Comparison of ENCODE assay signal across 11 mouse cellular contexts in genomic region chr10:93171182-93171855, GRCm38 (mm10). TPM values are rescaled to one million over a fixed set of nuclear protein-coding genes. Genes with fewer than 3 reads are reported as not detected.
DNase-seq lines count a peak whose midpoint lies in the region; ATAC-seq and TF ChIP-seq lines count a peak whose summit lies in the region.
"Had no signal": no experiment of that assay in that cellular context is flagged by ENCODE, and none has a peak within 500 bp of the region (broad histone marks: within the 10 kb centered on the region; RNA-seq: fewer than 3 reads in every experiment).

No protein-coding gene starts in this region.

- no peak for DNase-seq in heart, postnatal 0 days (ENCODE audit: low spot score)
- no peak for DNase-seq in heart, adult 18-20 months
- peak; percentile 38 for DNase-seq in thymus, postnatal 14 days
- no peak for DNase-seq in thymus, postnatal 36 days
- DNase-seq in left cerebral cortex, postnatal 36 days (ENCODE audit: low spot score in 2 of 2), result no peak
- DNase-seq in kidney, postnatal 4 days, result no peak
- no peak for DNase-seq in left cerebral cortex, adult 11 months (ENCODE audit: low spot score)
- DNase-seq: embryo, embryonic 11 days; kidney, postnatal 10 days had no signal

- peaks cover 5% of the 10 kb centered on the region; the same call in 1 of the 2 replicates for H3K4me1 ChIP-seq in heart, postnatal 0 days (ENCODE audit: control insufficient read depth, insufficient read depth)

- no peak overlapping the region for H3K4me2 ChIP-seq in heart, postnatal 0 days (ENCODE audit: low read depth, low read length)

- H3K27ac ChIP-seq in heart, postnatal 0 days (ENCODE audit: low read depth), result 0 out of 2 replicates have a peak overlapping the region, but pooled peaks have one; percentile 1
- H3K27ac ChIP-seq: hindbrain, postnatal 0 days had no signal

- TF ChIP-seq EP300 in heart, postnatal 0 days (IDR thresholded peaks at IDR 0.05; ENCODE audit: low read depth), result no peak

- no peak overlapping the region for H3K4me3 ChIP-seq in heart, postnatal 0 days (ENCODE audit: low read depth, low read length)

- no peaks in the 10 kb centered on the region for H3K27me3 ChIP-seq in heart, postnatal 0 days (ENCODE audit: control insufficient read depth, insufficient read depth, low read length)

- 72% methylated on average over 6 of the region's 6 CpGs for WGBS in heart, postnatal 0 days

- no peak for ATAC-seq in heart, postnatal 0 days (ENCODE audit: insufficient read depth, low read depth)
- peak; percentile 66 for ATAC-seq in megakaryocyte progenitor cell, adult 5-6 weeks (replicated peaks; ENCODE audit: poor library complexity)
- ATAC-seq: hindbrain, postnatal 0 days had no signal

- no peaks in the 10 kb centered on the region for H3K9me3 ChIP-seq in heart, postnatal 0 days (replicated peaks; ENCODE audit: control insufficient read depth, low read length)

- peaks cover 7% of the 10 kb centered on the region; the same call in 1 of the 2 replicates for H3K36me3 ChIP-seq in heart, postnatal 0 days (replicated peaks; ENCODE audit: control insufficient read depth, insufficient read depth, low read length)

- intact Hi-C loops in left cerebral cortex, postnatal 36 days (cut with DNase I), result no loop called here

- no peak for TF ChIP-seq CTCF in heart, postnatal 0 days (IDR thresholded peaks at IDR 0.05; ENCODE audit: low read depth)

- no peak overlapping the region for H3K9ac ChIP-seq in heart, postnatal 0 days (replicated peaks; ENCODE audit: low read depth, low read length)

RNA-seq across cellular contexts. Expression of gene Cdk17, which starts 10.6 kb away (rescaled TPM):
- total RNA-seq in heart, postnatal 0 days (2014; rRNA removed; ENCODE audit: low replicate concordance), result 40.2 and 41.2 TPM in 2 replicates
- 11.9 and 12.3 TPM in 2 replicates for polyA plus RNA-seq in heart, postnatal 0 days (2015; fragmentation: Nextera tagmentation; extraction: Ambion mirVana)
- 10 to 100 TPM; 13.1 to 13.5 TPM for total RNA-seq in heart, adult 18-20 months (2021)
- 36.8 and 43.6 TPM in 2 replicates for total RNA-seq in megakaryocyte progenitor cell, adult 5-6 weeks (2015)
- 37.6 and 44.9 TPM in 2 replicates for total RNA-seq in megakaryocyte progenitor cell, adult 5-6 weeks (2017)
- 100 to 1,000 TPM; 234 to 248 TPM for total RNA-seq in left cerebral cortex, postnatal 36 days (2021)
